Mouse (Mus musculus) stomach, postnatal 0 days (tissue): ENCODE data around the gene St3gal3. TPM values are rescaled to one million over a fixed set of nuclear protein-coding genes. Genes with fewer than 3 reads are reported as not detected.

Source experiments
- ATAC-seq: fragments of 200-750 bp; cut with Nextera tagmentation; 2 replicates; pipeline ENCODE4 v1.8.0; 2017; ENCODE audit not compliant: low FRiP score, low TSS enrichment
- DNase-seq: peaks from one replicate; pipeline ENCODE4 v3.0.0-alpha.2; 2016; ENCODE audit warnings: low spot score
- H3K27ac ChIP-seq: fragments of 300-500 bp; sonication (generic); replicated peaks from 2 replicates; pipeline ENCODE4 v1.5.1; 2014; ENCODE audit warnings: mild to moderate bottlenecking, control low read depth
- H3K27me3 ChIP-seq: fragments of 300-500 bp; sonication (generic); 2 replicates; pipeline ENCODE4 v1.6.1; 2014; ENCODE audit warnings: low read length; ENCODE audit not compliant: control insufficient read depth, insufficient read depth
- H3K36me3 ChIP-seq: fragments of 300-500 bp; sonication (generic); 2 replicates; pipeline ENCODE4 v1.6.1; 2014; ENCODE audit warnings: low read length, mixed read lengths; ENCODE audit not compliant: control insufficient read depth, insufficient read depth
- H3K4me1 ChIP-seq: fragments of 300-500 bp; sonication (generic); replicated peaks from 2 replicates; pipeline ENCODE4 v1.6.1; 2014; ENCODE audit warnings: antibody characterized with exemption; ENCODE audit not compliant: control insufficient read depth, insufficient read depth
- H3K4me2 ChIP-seq: fragments of 300-500 bp; sonication (generic); replicated peaks from 2 replicates; pipeline ENCODE4 v1.6.1; 2014; ENCODE audit warnings: low read depth, mild to moderate bottlenecking, control low read depth, moderate library complexity
- H3K4me3 ChIP-seq: fragments of 300-500 bp; sonication (generic); 2 replicates; pipeline ENCODE4 v1.5.1; 2014; ENCODE audit warnings: low read depth, low read length, control low read depth
- H3K9ac ChIP-seq: fragments of 300-500 bp; sonication (generic); 2 replicates; pipeline ENCODE4 v1.6.1; 2014; ENCODE audit warnings: mild to moderate bottlenecking, low read length, control low read depth, mixed read lengths
- H3K9me3 ChIP-seq: fragments of 300-500 bp; sonication (generic); 2 replicates; pipeline ENCODE4 v1.6.1; 2016; ENCODE audit warnings: low read length; ENCODE audit not compliant: control insufficient read depth
- CTCF ChIP-seq: IDR thresholded peaks from 2 replicates; pipeline ENCODE4 v1.5.1; 2016; ENCODE audit warnings: antibody characterized with exemption, low read depth, mild to moderate bottlenecking, moderate library complexity
- EP300 ChIP-seq: optimal IDR thresholded peaks from 2 replicates; pipeline ENCODE3; 2016; ENCODE audit warnings: antibody characterized with exemption
- WGBS: fragments of 180-500 bp; shearing (Covaris S2); extraction: QIAGEN DNeasy Blood & Tissue Kit; methylation state at CpG from one replicate; pipeline ENCODE4 v1.1.7; 2014; 5-methylcytosine and 5-hydroxymethylcytosine counted together
- polyA plus RNA-seq: library from polyadenylated mRNA; unstranded; fragments of >200 nt; fragmentation: Nextera tagmentation; extraction: Ambion mirVana; gene quantifications from 2 replicates; pipeline ENCODE4 v1.2.1, GENCODE M21; 2015

St3gal3 gene
- polyA plus RNA-seq, 1 experiment from 2014 or later, result 3.2 TPM

DNA sequence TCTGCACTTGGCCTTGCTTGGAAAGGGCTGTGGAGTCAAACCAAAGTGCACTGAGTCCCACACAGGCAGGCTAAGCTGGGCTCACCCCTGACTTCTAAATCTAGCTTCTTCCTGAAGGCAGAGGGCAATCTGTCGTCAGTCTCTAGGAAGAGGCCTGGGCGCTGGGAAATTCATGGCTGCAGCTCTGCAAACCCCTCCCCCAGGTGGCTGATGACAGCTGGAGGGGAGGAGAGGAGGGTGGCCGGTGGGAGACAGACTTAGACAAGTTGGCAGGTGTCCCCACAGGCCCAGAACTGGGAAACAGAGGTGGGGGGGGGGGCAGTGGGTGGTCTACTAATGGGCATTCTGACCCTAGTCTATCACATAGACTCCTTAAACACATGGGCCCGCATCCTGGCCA is 177.2 kb downstream of the St3gal3 start:
- H3K4me1 ChIP-seq, result no peaks in the 10 kb centered on the region
- no peaks in the 10 kb centered on the region for H3K27me3 ChIP-seq
- ATAC-seq, result no peak
- no peak overlapping the region for H3K27ac ChIP-seq
- DNase-seq, result no peak
- no peak overlapping the region for H3K9ac ChIP-seq
- H3K36me3 ChIP-seq, result peaks cover 1% of the 10 kb centered on the region
- H3K4me2 ChIP-seq, result no peak overlapping the region
- H3K4me3 ChIP-seq, result no peak overlapping the region
- 47% methylated on average over 4 of the region's 4 CpGs for WGBS
- TF ChIP-seq CTCF (no peak), EP300 (no peak)
- H3K9me3 ChIP-seq, result no peaks in the 10 kb centered on the region

DNA sequence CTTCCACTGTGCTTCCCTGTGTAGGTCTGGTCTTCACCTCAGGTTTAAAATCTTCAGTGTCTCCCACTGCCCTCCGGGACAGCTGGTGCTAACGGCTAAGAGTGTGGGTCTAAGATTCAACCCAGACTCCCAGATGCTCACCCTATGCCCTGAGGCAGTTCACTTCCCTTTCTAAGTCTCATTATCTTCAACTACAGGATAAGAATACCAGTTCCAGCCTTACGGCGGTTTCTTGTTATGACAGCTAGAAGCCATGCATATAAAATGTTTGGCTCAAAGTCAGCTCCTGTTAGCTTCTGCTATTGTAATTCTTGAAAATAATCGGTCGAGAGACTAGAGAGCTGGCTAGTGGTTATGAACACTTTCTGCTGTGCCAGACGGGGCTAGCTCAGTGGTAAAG is 187.2 kb downstream of the St3gal3 start:
- Histone ChIP-seq H3K36me3 (peaks cover 6% of the 10 kb centered on the region; the same call in 1 of the 2 replicates), H3K27ac (peak overlapping the region; percentile 76), H3K27me3 (no peaks in the 10 kb centered on the region), H3K4me3 (no peak overlapping the region), H3K9ac (no peak overlapping the region), H3K9me3 (no peaks in the 10 kb centered on the region), H3K4me1 (no peaks in the 10 kb centered on the region), H3K4me2 (no peak overlapping the region)
- DNase-seq, result no peak
- 49% methylated on average over 7 of the region's 7 CpGs for WGBS
- TF ChIP-seq CTCF (no peak), EP300 (no peak)
- no peak for ATAC-seq

DNA sequence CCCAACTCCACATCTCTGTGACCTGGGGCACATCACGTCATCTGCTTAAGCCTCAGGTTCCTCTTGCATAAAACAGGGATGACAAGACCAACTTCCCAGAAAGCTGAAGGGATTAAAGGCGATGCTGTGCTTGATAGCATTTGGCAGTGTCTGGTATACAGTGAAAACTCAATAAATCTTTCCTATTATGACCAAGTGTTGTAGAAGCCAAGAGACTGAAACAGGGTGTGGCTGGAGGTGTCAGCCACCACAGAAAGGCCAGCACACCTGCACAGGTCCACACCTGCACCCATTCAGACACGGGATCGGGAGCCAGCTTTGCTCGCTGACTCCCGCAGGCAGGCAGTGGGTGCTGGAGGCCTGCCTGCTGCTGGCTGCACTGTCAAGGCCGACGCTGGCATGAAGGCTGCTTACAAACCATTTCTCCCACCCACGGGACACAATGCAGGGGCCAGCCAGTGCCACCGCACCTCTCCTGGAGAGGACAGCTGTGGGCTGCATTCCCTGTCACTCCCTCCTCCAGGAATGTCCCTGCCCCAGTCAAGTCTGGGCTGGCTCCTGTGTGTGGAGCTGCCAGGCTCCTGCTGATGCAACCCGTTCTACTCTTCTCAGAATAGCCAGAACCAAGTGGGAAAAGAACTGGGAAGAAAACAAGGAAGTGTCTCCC is 187.9 kb downstream of the St3gal3 start:
- H3K27ac ChIP-seq, result peak overlapping the region; percentile 76
- no peaks in the 10 kb centered on the region for H3K36me3 ChIP-seq
- H3K4me3 ChIP-seq, result no peak overlapping the region
- H3K4me1 ChIP-seq, result no peaks in the 10 kb centered on the region
- H3K27me3 ChIP-seq, result no peaks in the 10 kb centered on the region
- H3K9ac ChIP-seq, result no peak overlapping the region
- TF ChIP-seq EP300 (peak; percentile 80), CTCF (no peak)
- WGBS, result 55% methylated on average over 11 of the region's 11 CpGs
- ATAC-seq, result peak; percentile 78
- DNase-seq, result no peak
- no peak overlapping the region for H3K4me2 ChIP-seq
- H3K9me3 ChIP-seq, result no peaks in the 10 kb centered on the region

DNA sequence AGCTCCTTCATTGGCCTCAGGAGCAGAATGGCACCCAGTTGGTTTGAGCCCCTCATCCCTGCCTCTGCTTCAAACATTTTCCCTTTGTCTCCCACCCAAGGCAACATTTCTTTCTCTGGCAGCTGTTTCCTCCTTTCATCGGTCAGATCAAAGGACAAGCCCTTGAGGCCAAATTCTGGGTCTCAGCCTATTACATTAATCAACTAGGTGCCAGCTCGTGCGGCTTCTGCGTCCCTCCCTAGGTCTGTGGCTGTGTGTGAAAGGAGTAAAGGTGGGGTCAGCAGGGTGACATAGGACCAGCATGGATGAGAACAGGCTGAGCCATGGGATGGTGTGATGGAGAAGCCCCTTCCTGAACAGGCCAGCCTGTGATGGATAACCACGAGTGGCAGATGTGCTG is 191.4 kb downstream of the St3gal3 start:
- no peaks in the 10 kb centered on the region for H3K9me3 ChIP-seq
- no peak overlapping the region for H3K9ac ChIP-seq
- ATAC-seq, result no peak
- no peaks in the 10 kb centered on the region for H3K27me3 ChIP-seq
- H3K4me3 ChIP-seq, result no peak overlapping the region
- H3K36me3 ChIP-seq, result peaks cover 2% of the 10 kb centered on the region; the same call in 1 of the 2 replicates
- 31% methylated on average over 5 of the region's 5 CpGs for WGBS
- TF ChIP-seq CTCF (no peak), EP300 (no peak)
- no peak for DNase-seq
- no peak overlapping the region for H3K4me2 ChIP-seq
- H3K27ac ChIP-seq, result no peak overlapping the region
- no peaks in the 10 kb centered on the region for H3K4me1 ChIP-seq

DNA sequence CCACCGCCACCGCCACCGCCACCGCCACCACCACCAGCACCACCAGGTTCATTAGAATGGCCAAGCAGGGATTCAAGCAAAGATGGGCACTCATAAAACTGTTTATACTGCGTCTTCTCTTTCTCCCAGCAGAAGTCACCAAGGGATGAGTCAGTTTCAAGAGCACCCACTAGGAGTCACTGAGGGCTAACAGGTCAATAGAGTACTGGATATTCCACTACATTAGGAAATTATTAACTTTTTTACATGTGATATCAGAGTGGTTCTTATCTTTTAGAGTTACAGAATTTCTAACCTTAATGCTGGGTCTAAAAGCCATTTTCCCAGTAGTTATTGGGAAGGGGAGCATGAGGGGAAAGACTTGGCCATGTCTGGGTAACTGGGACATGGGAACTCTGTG is 197.8 kb downstream of the St3gal3 start:
- Histone ChIP-seq H3K36me3 (peaks cover 2% of the 10 kb centered on the region; the same call in 1 of the 2 replicates), H3K4me3 (no peak overlapping the region), H3K27me3 (no peaks in the 10 kb centered on the region), H3K4me1 (no peaks in the 10 kb centered on the region), H3K27ac (no peak overlapping the region), H3K9me3 (no peaks in the 10 kb centered on the region), H3K4me2 (no peak overlapping the region), H3K9ac (no peak overlapping the region)
- DNase-seq, result no peak
- TF ChIP-seq CTCF, result peak; percentile 66
- no peak for TF ChIP-seq EP300
- 96% methylated on average over 5 of the region's 5 CpGs for WGBS
- ATAC-seq, result 0 out of 2 replicates have a peak, but pooled peaks have one; percentile 51

DNA sequence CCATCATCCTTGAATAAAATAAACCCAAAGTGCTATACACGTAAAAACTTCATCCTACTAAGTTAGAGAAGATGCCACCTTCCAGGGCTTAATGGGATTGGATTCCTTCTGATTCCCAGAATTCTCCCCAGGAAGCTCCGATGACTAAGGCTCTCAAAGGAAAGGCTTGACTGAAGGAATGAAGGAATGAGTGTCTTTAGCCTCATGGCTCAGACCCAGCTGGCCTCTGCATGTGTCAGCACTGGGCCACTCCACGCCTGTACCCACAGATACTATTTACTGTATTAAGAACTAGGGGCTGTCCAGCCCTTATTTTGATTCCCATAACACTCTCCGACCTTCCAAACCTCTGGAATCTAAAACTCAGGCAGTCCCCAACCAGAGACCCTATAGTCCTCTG is 200.6 kb downstream of the St3gal3 start:
- Histone ChIP-seq H3K9ac (no peak overlapping the region), H3K4me3 (no peak overlapping the region)

More for the DNA sequence above, 200.6 kb downstream of the St3gal3 start:
- TF ChIP-seq CTCF, result no peak
- TF ChIP-seq EP300, result no peak
- ATAC-seq, result no peak
- no peak overlapping the region for H3K27ac ChIP-seq
- 81% methylated on average over 4 of the region's 4 CpGs for WGBS
- 0 out of 2 replicates have a peak, but pooled peaks cover 1% of the 10 kb centered on the region for H3K4me1 ChIP-seq
- H3K9me3 ChIP-seq, result no peaks in the 10 kb centered on the region
- no peak overlapping the region for H3K4me2 ChIP-seq
- H3K36me3 ChIP-seq, result no peaks in the 10 kb centered on the region
- DNase-seq, result no peak
- no peaks in the 10 kb centered on the region for H3K27me3 ChIP-seq
